In genomic region chr5:75209966-75210365, GRCm38 (mm10) we compare ENCODE assay signal across 9 mouse cellular contexts. TPM values are rescaled to one million over a fixed set of nuclear protein-coding genes. Genes with fewer than 3 reads are reported as not detected.
DNase-seq lines count a peak whose midpoint lies in the region; ATAC-seq and TF ChIP-seq lines count a peak whose summit lies in the region.
"Had no signal": no experiment of that assay in that cellular context is flagged by ENCODE, and none has a peak within 500 bp of the region (broad histone marks: within the 10 kb centered on the region; RNA-seq: fewer than 3 reads in every experiment).

No protein-coding gene starts in this region.

- ATAC-seq in forebrain, postnatal 0 days = peak; percentile 40
- ATAC-seq in forebrain, embryonic 12.5 days (ENCODE audit: low FRiP score) = no peak
- ATAC-seq in midbrain, embryonic 14.5 days (ENCODE audit: low FRiP score, low TSS enrichment) = no peak
- ATAC-seq in stomach, embryonic 16.5 days (ENCODE audit: insufficient read depth, low FRiP score) = peak; percentile 67; the same call in 1 of the 2 replicates

- H3K27me3 ChIP-seq in forebrain, postnatal 0 days (ENCODE audit: insufficient read depth, low read length) = no peaks in the 10 kb centered on the region
- H3K27me3 ChIP-seq in forebrain, embryonic 12.5 days = peaks cover 5% of the 10 kb centered on the region; the same call in 1 of the 2 replicates
- H3K27me3 ChIP-seq in midbrain, embryonic 14.5 days (ENCODE audit: control insufficient read depth, insufficient read depth, low read length) = no peaks in the 10 kb centered on the region
- peaks cover 67% of the 10 kb centered on the region for H3K27me3 ChIP-seq in midbrain, embryonic 10.5 days (ENCODE audit: low read depth, poor library complexity, severe bottlenecking)
- H3K27me3 ChIP-seq in stomach, embryonic 16.5 days (ENCODE audit: control insufficient read depth, insufficient read depth, low read length) = no peaks in the 10 kb centered on the region
- H3K27me3 ChIP-seq in forebrain, embryonic 10.5 days (ENCODE audit: poor library complexity, severe bottlenecking) = peaks cover 17% of the 10 kb centered on the region; the same call in 1 of the 2 replicates

- H3K36me3 ChIP-seq in forebrain, postnatal 0 days (ENCODE audit: insufficient read depth) = no peaks in the 10 kb centered on the region
- H3K36me3 ChIP-seq in forebrain, embryonic 12.5 days (replicated peaks) = no peaks in the 10 kb centered on the region
- H3K36me3 ChIP-seq in midbrain, embryonic 14.5 days (ENCODE audit: control insufficient read depth, insufficient read depth, low read length) = no peaks in the 10 kb centered on the region
- no peaks in the 10 kb centered on the region for H3K36me3 ChIP-seq in midbrain, embryonic 10.5 days
- H3K36me3 ChIP-seq in stomach, embryonic 16.5 days (ENCODE audit: control insufficient read depth, insufficient read depth, low read length) = no peaks in the 10 kb centered on the region
- no peaks in the 10 kb centered on the region for H3K36me3 ChIP-seq in forebrain, embryonic 10.5 days (replicated peaks)

- H3K4me2 ChIP-seq in forebrain, postnatal 0 days (ENCODE audit: low read depth) = no peak overlapping the region
- no peak overlapping the region for H3K4me2 ChIP-seq in forebrain, embryonic 12.5 days
- no peak overlapping the region for H3K4me2 ChIP-seq in midbrain, embryonic 14.5 days (ENCODE audit: low read length)
- H3K4me2 ChIP-seq in stomach, embryonic 16.5 days (ENCODE audit: low read depth, low read length) = no peak overlapping the region

- DNase-seq in forebrain, postnatal 0 days = peak; percentile 77
- peak; percentile 68 for DNase-seq in midbrain, embryonic 14.5 days
- DNase-seq in midbrain, embryonic 10.5 days (ENCODE audit: low spot score) = no peak
- DNase-seq in hindlimb bud, embryonic 11.5 days (ENCODE audit: extremely low spot score, low read depth, low spot score) = peak; percentile 35
- DNase-seq in cerebellum, postnatal 14 days = no peak
- DNase-seq in forebrain, embryonic 10.5 days (ENCODE audit: extremely low spot score, low spot score) = no peak

- H3K9ac ChIP-seq in forebrain, postnatal 0 days = no peak overlapping the region
- H3K9ac ChIP-seq in forebrain, embryonic 12.5 days = no peak overlapping the region
- H3K9ac ChIP-seq in midbrain, embryonic 14.5 days (replicated peaks; ENCODE audit: low read length) = no peak overlapping the region
- H3K9ac ChIP-seq in stomach, embryonic 16.5 days (ENCODE audit: low read length) = no peak overlapping the region

- H3K4me3 ChIP-seq in forebrain, postnatal 0 days (ENCODE audit: low read depth, low read length) = no peak overlapping the region
- H3K4me3 ChIP-seq in forebrain, embryonic 12.5 days (replicated peaks) = no peak overlapping the region
- no peak overlapping the region for H3K4me3 ChIP-seq in midbrain, embryonic 14.5 days (replicated peaks; ENCODE audit: low read depth, low read length)
- H3K4me3 ChIP-seq in midbrain, embryonic 10.5 days = no peak overlapping the region
- no peak overlapping the region for H3K4me3 ChIP-seq in stomach, embryonic 16.5 days (replicated peaks; ENCODE audit: low read length)
- H3K4me3 ChIP-seq in forebrain, embryonic 10.5 days = no peak overlapping the region

- WGBS in forebrain, postnatal 0 days = 11% methylated on average over 1 of the region's 1 CpGs
- WGBS in forebrain, embryonic 12.5 days = 15% methylated on average over 1 of the region's 1 CpGs
- 13% methylated on average over 1 of the region's 1 CpGs for WGBS in midbrain, embryonic 14.5 days
- 19% methylated on average over 1 of the region's 1 CpGs for WGBS in midbrain, embryonic 10.5 days
- 15% methylated on average over 1 of the region's 1 CpGs for WGBS in stomach, embryonic 16.5 days
- WGBS in forebrain, embryonic 10.5 days = 30% methylated on average over 1 of the region's 1 CpGs

- no peaks in the 10 kb centered on the region for H3K9me3 ChIP-seq in forebrain, postnatal 0 days (ENCODE audit: low read length)
- H3K9me3 ChIP-seq in forebrain, embryonic 12.5 days = no peaks in the 10 kb centered on the region
- no peaks in the 10 kb centered on the region for H3K9me3 ChIP-seq in midbrain, embryonic 14.5 days (ENCODE audit: control insufficient read depth, low read length)
- no peaks in the 10 kb centered on the region for H3K9me3 ChIP-seq in midbrain, embryonic 10.5 days (replicated peaks)
- H3K9me3 ChIP-seq in stomach, embryonic 16.5 days (replicated peaks; ENCODE audit: control insufficient read depth, low read length) = no peaks in the 10 kb centered on the region
- H3K9me3 ChIP-seq in forebrain, embryonic 10.5 days = no peaks in the 10 kb centered on the region

- H3K27ac ChIP-seq in forebrain, postnatal 0 days (ENCODE audit: low read depth, low read length) = no peak overlapping the region
- no peak overlapping the region for H3K27ac ChIP-seq in forebrain, embryonic 12.5 days
- no peak overlapping the region for H3K27ac ChIP-seq in midbrain, embryonic 14.5 days (replicated peaks; ENCODE audit: low read depth, low read length)
- no peak overlapping the region for H3K27ac ChIP-seq in midbrain, embryonic 10.5 days (replicated peaks)
- H3K27ac ChIP-seq in stomach, embryonic 16.5 days (ENCODE audit: low read length) = no peak overlapping the region
- H3K27ac ChIP-seq in forebrain, embryonic 10.5 days = no peak overlapping the region
- H3K27ac ChIP-seq: macrophage had no signal

- H3K4me1 ChIP-seq in forebrain, postnatal 0 days (ENCODE audit: insufficient read depth) = no peaks in the 10 kb centered on the region
- H3K4me1 ChIP-seq in forebrain, embryonic 12.5 days = no peaks in the 10 kb centered on the region
- no peaks in the 10 kb centered on the region for H3K4me1 ChIP-seq in midbrain, embryonic 14.5 days (ENCODE audit: control insufficient read depth, insufficient read depth, low read length)
- H3K4me1 ChIP-seq in midbrain, embryonic 10.5 days = peaks cover 3% of the 10 kb centered on the region; the same call in 1 of the 2 replicates
- no peaks in the 10 kb centered on the region for H3K4me1 ChIP-seq in stomach, embryonic 16.5 days (ENCODE audit: control insufficient read depth, insufficient read depth, low read length)
- H3K4me1 ChIP-seq in forebrain, embryonic 10.5 days = 0 out of 2 replicates have a peak, but pooled peaks cover 5% of the 10 kb centered on the region

- TF ChIP-seq CTCF in forebrain, postnatal 0 days (IDR thresholded peaks at IDR 0.05; ENCODE audit: low read depth) = peak; percentile 78

RNA-seq across cellular contexts. Expression of gene Pdgfra, which starts 57.9 kb away (rescaled TPM):
- total RNA-seq in forebrain, postnatal 0 days (2014; rRNA removed) = 43.9 and 49.9 TPM in 2 replicates
- polyA plus RNA-seq in forebrain, postnatal 0 days (2015; fragmentation: Nextera tagmentation; extraction: Ambion mirVana) = 10.0 and 14.0 TPM in 2 replicates
- polyA plus RNA-seq in forebrain, embryonic 12.5 days (2016; fragmentation: Nextera tagmentation; extraction: Ambion mirVana) = 15.7 and 18.9 TPM in 2 replicates
- polyA plus RNA-seq in midbrain, embryonic 14.5 days (2014; fragmentation: Nextera tagmentation; extraction: Ambion mirVana) = 3.6 and 9.4 TPM in 2 replicates
- polyA plus RNA-seq in midbrain, embryonic 10.5 days (2016; fragmentation: Nextera tagmentation; extraction: Ambion mirVana) = 15.6 and 19.5 TPM in 2 replicates
- 38.7 and 39.5 TPM in 2 replicates for polyA plus RNA-seq in stomach, embryonic 16.5 days (2015; fragmentation: Nextera tagmentation; extraction: Ambion mirVana)
- polyA plus RNA-seq in forebrain, embryonic 10.5 days (2016; fragmentation: Nextera tagmentation; extraction: Ambion mirVana) = 20.2 and 23.5 TPM in 2 replicates
- polyA plus RNA-seq: macrophage had no signal

Comparison
In these comparisons a context has a peak if more than half of its experiments do, and no peak if none do; other contexts are left out.
1. ATAC-seq: peak in forebrain, postnatal 0 days (single experiment) and stomach, embryonic 16.5 days (single experiment); none in forebrain, embryonic 12.5 days (single experiment) and midbrain, embryonic 14.5 days (single experiment).
2. DNase-seq: peak in forebrain, postnatal 0 days (single experiment), midbrain, embryonic 14.5 days (single experiment) and hindlimb bud, embryonic 11.5 days (single experiment); none in midbrain, embryonic 10.5 days (single experiment), cerebellum, postnatal 14 days (0 of 2) and forebrain, embryonic 10.5 days (single experiment).